Mouse (Mus musculus): ENCODE measurements around the gene Metap2. TPM values are rescaled to one million over a fixed set of nuclear protein-coding genes. Genes with fewer than 3 reads are reported as not detected.
"Not testable (repeated sequence)": the region's sequence is repeated elsewhere in the genome, so short reads cannot be mapped to it uniquely, and the experiment has no call there.

Gene Metap2
- polyA plus RNA-seq, 1 experiment: 205 TPM

- Histone ChIP-seq H3K36me3 (ENCODE audit: control insufficient read depth, insufficient read depth) (no peaks in the 10 kb centered on the region), H3K4me3 (ENCODE audit: insufficient read depth, poor library complexity, severe bottlenecking) (no peak overlapping the region), H3K79me2 (ENCODE audit: control insufficient read depth, insufficient read depth) (no peaks in the 10 kb centered on the region), H3ac (ENCODE audit: control insufficient read depth, insufficient read length, low read depth) (no peak overlapping the region), H3K79me3 (ENCODE audit: low read depth) (no peaks in the 10 kb centered on the region), H3K27me3 (ENCODE audit: control insufficient read depth, insufficient read depth, insufficient read length) (no peaks in the 10 kb centered on the region)
- TF ChIP-seq FOSL1 (IDR thresholded peaks at IDR 0.05; ENCODE audit: insufficient read depth, low read length, poor library complexity, severe bottlenecking): no peak
- TF ChIP-seq MYOD1 (IDR thresholded peaks at IDR 0.05; ENCODE audit: control insufficient read depth, insufficient read length, low read depth): no peak
- no peak for TF ChIP-seq MYOG (IDR thresholded peaks at IDR 0.05; ENCODE audit: control insufficient read depth, extremely low read depth, insufficient read length)
- no peak for TF ChIP-seq MAX (IDR thresholded peaks at IDR 0.05)
- no peak for TF ChIP-seq USF1 (IDR thresholded peaks at IDR 0.05; ENCODE audit: low read depth)
- TF ChIP-seq CTCF (IDR thresholded peaks at IDR 0.05; ENCODE audit: control insufficient read depth, insufficient read depth, insufficient read length): no peak
- TF ChIP-seq CEBPB (IDR thresholded peaks at IDR 0.05; ENCODE audit: low read depth): no peak
Observed at GRCm38 (mm10) chr10:93846706-93847105, 50.2 kb downstream of the Metap2 start.

GRCm38 (mm10) chr10:93835115-93835514 is 61.8 kb downstream of the Metap2 start:
- not testable (repeated sequence) for H3K27me3 ChIP-seq (ENCODE audit: control insufficient read depth, insufficient read depth, insufficient read length); H3ac ChIP-seq (ENCODE audit: control insufficient read depth, insufficient read length, low read depth); H3K36me3 ChIP-seq (ENCODE audit: control insufficient read depth, insufficient read depth); H3K79me3 ChIP-seq (ENCODE audit: low read depth); H3K79me2 ChIP-seq (ENCODE audit: control insufficient read depth, insufficient read depth); H3K4me3 ChIP-seq (ENCODE audit: insufficient read depth, poor library complexity, severe bottlenecking)

- Histone ChIP-seq H3K79me2 (ENCODE audit: control insufficient read depth, insufficient read depth) (no peaks in the 10 kb centered on the region), H3K4me3 (ENCODE audit: insufficient read depth, poor library complexity, severe bottlenecking) (no peak overlapping the region), H3K36me3 (ENCODE audit: control insufficient read depth, insufficient read depth) (no peaks in the 10 kb centered on the region), H3ac (ENCODE audit: control insufficient read depth, insufficient read length, low read depth) (no peak overlapping the region), H3K27me3 (ENCODE audit: control insufficient read depth, insufficient read depth, insufficient read length) (no peaks in the 10 kb centered on the region), H3K79me3 (ENCODE audit: low read depth) (no peaks in the 10 kb centered on the region)
- TF ChIP-seq FOSL1 (IDR thresholded peaks at IDR 0.05; ENCODE audit: insufficient read depth, low read length, poor library complexity, severe bottlenecking) (no peak), CTCF (IDR thresholded peaks at IDR 0.05; ENCODE audit: control insufficient read depth, insufficient read depth, insufficient read length) (no peak), MYOD1 (IDR thresholded peaks at IDR 0.05; ENCODE audit: control insufficient read depth, insufficient read length, low read depth) (no peak), MAX (IDR thresholded peaks at IDR 0.05) (no peak), USF1 (IDR thresholded peaks at IDR 0.05; ENCODE audit: low read depth) (no peak), MYOG (IDR thresholded peaks at IDR 0.05; ENCODE audit: control insufficient read depth, extremely low read depth, insufficient read length) (no peak), CEBPB (IDR thresholded peaks at IDR 0.05; ENCODE audit: low read depth) (no peak)
Observed at GRCm38 (mm10) chr10:93834394-93834745, 62.5 kb downstream of the Metap2 start.

- no peaks in the 10 kb centered on the region for H3K27me3 ChIP-seq (ENCODE audit: control insufficient read depth, insufficient read depth, insufficient read length)
- H3ac ChIP-seq (ENCODE audit: control insufficient read depth, insufficient read length, low read depth): peak overlapping the region; percentile 50
- H3K79me3 ChIP-seq (ENCODE audit: low read depth): no peaks in the 10 kb centered on the region
- TF ChIP-seq FOSL1 (IDR thresholded peaks at IDR 0.05; ENCODE audit: insufficient read depth, low read length, poor library complexity, severe bottlenecking) (no peak), MYOD1 (IDR thresholded peaks at IDR 0.05; ENCODE audit: control insufficient read depth, insufficient read length, low read depth) (no peak), CTCF (IDR thresholded peaks at IDR 0.05; ENCODE audit: control insufficient read depth, insufficient read depth, insufficient read length) (no peak), USF1 (IDR thresholded peaks at IDR 0.05; ENCODE audit: low read depth) (no peak), MAX (IDR thresholded peaks at IDR 0.05) (no peak), MYOG (IDR thresholded peaks at IDR 0.05; ENCODE audit: control insufficient read depth, extremely low read depth, insufficient read length) (no peak)
- peak overlapping the region; percentile 45 for H3K4me3 ChIP-seq (ENCODE audit: insufficient read depth, poor library complexity, severe bottlenecking)
- H3K79me2 ChIP-seq (ENCODE audit: control insufficient read depth, insufficient read depth): no peaks in the 10 kb centered on the region
- H3K36me3 ChIP-seq (ENCODE audit: control insufficient read depth, insufficient read depth): no peaks in the 10 kb centered on the region
Observed at GRCm38 (mm10) chr10:93833699-93834393, 63.0 kb downstream of the Metap2 start.

- H3K36me3 ChIP-seq (ENCODE audit: control insufficient read depth, insufficient read depth): no peaks in the 10 kb centered on the region
- H3K79me2 ChIP-seq (ENCODE audit: control insufficient read depth, insufficient read depth): no peaks in the 10 kb centered on the region
- H3ac ChIP-seq (ENCODE audit: control insufficient read depth, insufficient read length, low read depth): no peak overlapping the region
- H3K4me3 ChIP-seq (ENCODE audit: insufficient read depth, poor library complexity, severe bottlenecking): peak overlapping the region; percentile 45
- H3K27me3 ChIP-seq (ENCODE audit: control insufficient read depth, insufficient read depth, insufficient read length): no peaks in the 10 kb centered on the region
- TF ChIP-seq MYOG (IDR thresholded peaks at IDR 0.05; ENCODE audit: control insufficient read depth, extremely low read depth, insufficient read length) (no peak), MAX (IDR thresholded peaks at IDR 0.05) (peak; percentile 63)
- H3K79me3 ChIP-seq (ENCODE audit: low read depth): no peaks in the 10 kb centered on the region
Observed at GRCm38 (mm10) chr10:93833370-93833698, 63.6 kb downstream of the Metap2 start.

GRCm38 (mm10) chr10:93832811-93833210 is 64.1 kb downstream of the Metap2 start:
- no peaks in the 10 kb centered on the region for H3K79me3 ChIP-seq (ENCODE audit: low read depth)
- no peaks in the 10 kb centered on the region for H3K79me2 ChIP-seq (ENCODE audit: control insufficient read depth, insufficient read depth)
- H3K4me3 ChIP-seq (ENCODE audit: insufficient read depth, poor library complexity, severe bottlenecking): no peak overlapping the region
- TF ChIP-seq MAX (IDR thresholded peaks at IDR 0.05) (no peak), CEBPB (IDR thresholded peaks at IDR 0.05; ENCODE audit: low read depth) (no peak), MYOD1 (IDR thresholded peaks at IDR 0.05; ENCODE audit: control insufficient read depth, insufficient read length, low read depth) (no peak), CTCF (IDR thresholded peaks at IDR 0.05; ENCODE audit: control insufficient read depth, insufficient read depth, insufficient read length) (no peak), MYOG (IDR thresholded peaks at IDR 0.05; ENCODE audit: control insufficient read depth, extremely low read depth, insufficient read length) (no peak), USF1 (IDR thresholded peaks at IDR 0.05; ENCODE audit: low read depth) (no peak), FOSL1 (IDR thresholded peaks at IDR 0.05; ENCODE audit: insufficient read depth, low read length, poor library complexity, severe bottlenecking) (no peak)
- no peak overlapping the region for H3ac ChIP-seq (ENCODE audit: control insufficient read depth, insufficient read length, low read depth)
- no peaks in the 10 kb centered on the region for H3K36me3 ChIP-seq (ENCODE audit: control insufficient read depth, insufficient read depth)
- no peaks in the 10 kb centered on the region for H3K27me3 ChIP-seq (ENCODE audit: control insufficient read depth, insufficient read depth, insufficient read length)

Data from C2C12 (cell line).